Mouse (Mus musculus): ENCODE results near the gene Hpse2.

Hpse2 gene

GRCm38 (mm10) chr19:43156085-43156484 lies 232.1 kb downstream of the Hpse2 start:
- no peak for DNase-seq (ENCODE audit: low spot score in 2 of 2)

- DNase-seq (ENCODE audit: low spot score in 2 of 2), result no peak
These were observed 232.6 kb downstream of the Hpse2 start for GRCm38 (mm10) chr19:43155582-43155981.

GRCm38 (mm10) chr19:43147901-43148300 lies 240.3 kb downstream of the Hpse2 start:
- no peak for DNase-seq (ENCODE audit: low spot score in 2 of 2)

GRCm38 (mm10) chr19:43146820-43147219 lies 241.3 kb downstream of the Hpse2 start:
- DNase-seq (ENCODE audit: low spot score in 2 of 2), result no peak

GRCm38 (mm10) chr19:43141646-43142045 lies 246.5 kb downstream of the Hpse2 start:
- DNase-seq (ENCODE audit: low spot score in 2 of 2), result no peak

GRCm38 (mm10) chr19:43109796-43110195 lies 278.4 kb downstream of the Hpse2 start:
- no peak for DNase-seq (ENCODE audit: low spot score in 2 of 2)

GRCm38 (mm10) chr19:43096915-43097314 lies 291.2 kb downstream of the Hpse2 start:
- no peak for DNase-seq (ENCODE audit: low spot score in 2 of 2)

GRCm38 (mm10) chr19:43087216-43087615 lies 300.9 kb downstream of the Hpse2 start:
- no peak for DNase-seq (ENCODE audit: low spot score in 2 of 2)

- no peak for DNase-seq (ENCODE audit: low spot score in 2 of 2)
These were observed 324.0 kb downstream of the Hpse2 start for GRCm38 (mm10) chr19:43064155-43064554.

- DNase-seq (ENCODE audit: low spot score in 2 of 2), result no peak
These were observed 343.6 kb downstream of the Hpse2 start for GRCm38 (mm10) chr19:43044506-43044905.

GRCm38 (mm10) chr19:43042721-43043120 lies 345.4 kb downstream of the Hpse2 start:
- no peak for DNase-seq (ENCODE audit: low spot score in 2 of 2)

- DNase-seq (ENCODE audit: low spot score in 2 of 2), result no peak
These were observed 345.9 kb downstream of the Hpse2 start for GRCm38 (mm10) chr19:43042211-43042610.

- DNase-seq (ENCODE audit: low spot score in 2 of 2), result no peak
These were observed 351.8 kb downstream of the Hpse2 start for GRCm38 (mm10) chr19:43036381-43036780.

GRCm38 (mm10) chr19:43027305-43027704 lies 360.9 kb downstream of the Hpse2 start:
- peak in 1 of 2 experiments; percentile 23 for DNase-seq (ENCODE audit: low spot score in 2 of 2)

- DNase-seq (ENCODE audit: low spot score in 2 of 2), result no peak
These were observed 365.5 kb downstream of the Hpse2 start for GRCm38 (mm10) chr19:43022611-43023173.

- DNase-seq (ENCODE audit: low spot score in 2 of 2), result no peak
These were observed 369.4 kb downstream of the Hpse2 start for GRCm38 (mm10) chr19:43018792-43019191.

- no peak for DNase-seq (ENCODE audit: low spot score in 2 of 2)
These were observed 391.7 kb downstream of the Hpse2 start for GRCm38 (mm10) chr19:42996406-42996805.

- DNase-seq (ENCODE audit: low spot score in 2 of 2), result no peak
These were observed 399.3 kb downstream of the Hpse2 start for GRCm38 (mm10) chr19:42988833-42989232.

GRCm38 (mm10) chr19:42986315-42986701 lies 401.8 kb downstream of the Hpse2 start:
- DNase-seq (ENCODE audit: low spot score in 2 of 2), result no peak

GRCm38 (mm10) chr19:42985372-42986314 lies 402.5 kb downstream of the Hpse2 start:
- no peak for DNase-seq (ENCODE audit: low spot score in 2 of 2)

- DNase-seq (ENCODE audit: low spot score in 2 of 2), result no peak
These were observed 407.6 kb downstream of the Hpse2 start for GRCm38 (mm10) chr19:42980537-42980936.

GRCm38 (mm10) chr19:42977938-42978337 lies 410.2 kb downstream of the Hpse2 start:
- DNase-seq (ENCODE audit: low spot score in 2 of 2), result no peak

- no peak for DNase-seq (ENCODE audit: low spot score in 2 of 2)
These were observed 414.4 kb downstream of the Hpse2 start for GRCm38 (mm10) chr19:42973740-42974139.

Measured in spleen, postnatal 10 days (tissue).